Mouse (Mus musculus) heart, embryonic 14.5 days (tissue): ENCODE data around the gene Ndufs4. TPM values are rescaled to one million over a fixed set of nuclear protein-coding genes. Genes with fewer than 3 reads are reported as not detected.
A peak's percentile ranks its signal among the peaks of the same experiment; 100 is the strongest.
"Not testable (repeated sequence)": the region's sequence is repeated elsewhere in the genome, so short reads cannot be mapped to it uniquely, and the experiment has no call there.

Source experiments
- ATAC-seq: fragments of 200-750 bp; cut with Nextera tagmentation; 2 replicates; pipeline ENCODE4 v1.8.0; 2017; ENCODE audit warnings: low read depth, moderate TSS enrichment; ENCODE audit not compliant: insufficient number of reproducible peaks, insufficient read depth, low FRiP score
- H3K27ac ChIP-seq, 2 experiments: fragments of 200-500 bp in 1 of 2; fragments of 300-500 bp in 1 of 2; sonication (generic) in 1 of 2; replicated peaks in 1 of 2; 2 replicates each; pipeline ENCODE4 v1.5.1; 2012 to 2014; ENCODE audit warnings: low read depth in 2 of 2, low read length in 2 of 2, control low read depth in 1 of 2, mild to moderate bottlenecking in 1 of 2, mixed read lengths in 1 of 2; ENCODE audit not compliant: control insufficient read depth in 1 of 2, insufficient read depth in 1 of 2
- H3K27me3 ChIP-seq: fragments of 300-500 bp; sonication (generic); 2 replicates; pipeline ENCODE4 v1.6.1; 2014; ENCODE audit warnings: mild to moderate bottlenecking, low read length, control low read depth; ENCODE audit not compliant: control insufficient read depth, insufficient read depth
- H3K36me3 ChIP-seq: fragments of 300-500 bp; sonication (generic); 2 replicates; pipeline ENCODE4 v1.6.1; 2014; ENCODE audit warnings: mild to moderate bottlenecking, control low read depth, low read length, mixed read lengths; ENCODE audit not compliant: control insufficient read depth, insufficient read depth
- H3K4me1 ChIP-seq, 2 experiments: fragments of 200-500 bp in 1 of 2; fragments of 300-500 bp in 1 of 2; sonication (generic) in 1 of 2; 2 replicates each; pipeline ENCODE4 v1.6.1; 2012 to 2014; ENCODE audit warnings: low read length in 2 of 2, control low read depth in 1 of 2, mixed read lengths in 1 of 2; ENCODE audit not compliant: control insufficient read depth in 2 of 2, insufficient read depth in 2 of 2
- H3K4me2 ChIP-seq: fragments of 300-500 bp; sonication (generic); 2 replicates; pipeline ENCODE4 v1.6.1; 2014; ENCODE audit warnings: mild to moderate bottlenecking, low read length
- H3K4me3 ChIP-seq, 2 experiments: fragments of 200-500 bp in 1 of 2; fragments of 300-500 bp in 1 of 2; sonication (generic) in 1 of 2; 2 replicates each; pipeline ENCODE4 v1.5.1; 2012 to 2014; ENCODE audit warnings: low read length in 2 of 2, mild to moderate bottlenecking in 2 of 2, control low read depth in 1 of 2, low read depth in 1 of 2, moderate library complexity in 1 of 2; ENCODE audit not compliant: control insufficient read depth in 1 of 2, insufficient read depth in 1 of 2
- H3K9ac ChIP-seq: fragments of 300-500 bp; sonication (generic); 2 replicates; pipeline ENCODE4 v1.6.1; 2014; ENCODE audit warnings: mild to moderate bottlenecking, low read length
- H3K9me3 ChIP-seq: fragments of 300-500 bp; sonication (generic); 2 replicates; pipeline ENCODE4 v1.6.1; 2016; ENCODE audit warnings: low read length, control low read depth; ENCODE audit not compliant: control insufficient read depth
- WGBS: fragments of 180-500 bp; shearing (Covaris S2); extraction: QIAGEN DNeasy Blood & Tissue Kit; methylation state at CpG from one replicate; pipeline ENCODE4 v1.1.7; 2014; 5-methylcytosine and 5-hydroxymethylcytosine counted together
- polyA plus RNA-seq: library from polyadenylated mRNA; unstranded; fragments of >200 nt; fragmentation: Nextera tagmentation; extraction: Ambion mirVana; gene quantifications from 2 replicates; pipeline ENCODE4 v1.2.1, GENCODE M21; 2014

The Ndufs4 gene
- polyA plus RNA-seq, 1 experiment from 2014 or later = 507 TPM

DNA sequence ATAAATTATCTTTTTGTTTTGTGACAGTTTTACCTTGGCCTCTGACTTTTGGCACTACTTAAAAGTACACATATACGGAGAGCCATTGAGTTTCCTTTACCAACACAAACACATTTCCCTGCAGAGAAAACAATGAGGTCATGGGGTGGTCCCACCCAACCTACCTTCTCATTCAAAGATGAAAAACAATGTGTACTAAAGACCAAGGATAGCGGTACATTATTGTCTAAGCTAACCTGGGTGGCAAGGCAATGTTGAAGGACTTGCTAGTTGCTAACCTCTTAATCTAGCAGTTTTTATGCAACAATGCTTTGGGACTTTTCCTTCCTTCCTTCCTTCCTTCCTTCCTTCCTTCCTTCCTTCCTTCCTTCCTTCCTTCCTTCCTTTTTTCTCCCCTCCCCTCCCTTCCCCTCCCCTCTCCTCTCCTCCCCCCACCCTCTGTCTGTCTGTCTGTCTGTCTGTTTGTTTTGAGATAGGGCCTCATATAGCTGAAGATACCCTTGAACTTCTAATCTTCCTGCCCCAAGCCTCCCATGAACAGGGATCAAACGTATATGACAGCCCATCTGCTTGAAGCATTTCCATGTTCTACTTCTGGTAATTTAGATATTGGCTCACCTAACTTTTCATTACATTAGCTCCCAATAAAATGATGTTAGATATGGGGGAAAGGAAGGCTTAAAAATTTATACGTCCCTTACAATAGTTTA, 84.4 kb downstream of the Ndufs4 start:
- H3K9me3 ChIP-seq = no peaks in the 10 kb centered on the region
- no peak overlapping the region for H3K4me2 ChIP-seq
- 82% methylated on average over 4 of the region's 4 CpGs for WGBS
- H3K36me3 ChIP-seq = peaks cover 12% of the 10 kb centered on the region; the same call in 1 of the 2 replicates
- H3K4me1 ChIP-seq = no peaks in the 10 kb centered on the region
- no peaks in the 10 kb centered on the region for H3K27me3 ChIP-seq
- H3K4me3 ChIP-seq = no peak overlapping the region
- ATAC-seq = no peak
- H3K9ac ChIP-seq = no peak overlapping the region
- no peak overlapping the region for H3K27ac ChIP-seq

DNA sequence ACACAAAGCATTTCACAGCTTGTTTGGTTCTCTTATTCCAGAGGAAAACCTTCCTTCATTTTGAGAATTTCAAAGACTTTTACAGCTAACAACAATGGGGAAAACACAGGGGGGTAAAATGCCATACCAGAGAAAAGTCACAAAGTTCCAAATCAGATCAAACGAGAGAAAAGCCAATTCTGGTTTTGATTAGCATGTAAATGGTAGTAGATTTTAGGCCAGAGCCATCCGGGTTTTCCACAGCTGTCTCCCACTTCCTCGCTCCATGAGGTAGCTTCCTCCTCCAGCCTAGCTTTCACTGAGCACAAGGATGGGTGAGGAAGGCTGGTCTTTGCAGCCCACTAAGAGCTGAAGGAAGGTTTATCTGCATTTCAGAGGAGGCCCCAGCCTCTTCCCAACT, 90.3 kb downstream of the Ndufs4 start:
- ATAC-seq = no peak
- no peaks in the 10 kb centered on the region for H3K4me1 ChIP-seq
- H3K27me3 ChIP-seq = no peaks in the 10 kb centered on the region
- H3K4me3 ChIP-seq = no peak overlapping the region
- no peak overlapping the region for H3K27ac ChIP-seq
- H3K36me3 ChIP-seq = peaks cover 6% of the 10 kb centered on the region
- 56% methylated on average over 3 of the region's 3 CpGs for WGBS
- no peak overlapping the region for H3K4me2 ChIP-seq
- no peak overlapping the region for H3K9ac ChIP-seq
- H3K9me3 ChIP-seq = no peaks in the 10 kb centered on the region

- WGBS = 65% methylated on average over 4 of the region's 4 CpGs
- peaks cover 4% of the 10 kb centered on the region for H3K36me3 ChIP-seq
- no peak overlapping the region for H3K4me2 ChIP-seq
- no peak overlapping the region for H3K9ac ChIP-seq
- H3K4me1 ChIP-seq = no peaks in the 10 kb centered on the region
- H3K27ac ChIP-seq = no peak overlapping the region
- no peaks in the 10 kb centered on the region for H3K27me3 ChIP-seq
- ATAC-seq = no peak
- H3K4me3 ChIP-seq = no peak overlapping the region
- H3K9me3 ChIP-seq = no peaks in the 10 kb centered on the region
Measured at GRCm38 (mm10) chr13:114296556-114296955, 91.5 kb downstream of the Ndufs4 start.

GRCm38 (mm10) chr13:114289411-114289810, 98.6 kb downstream of the Ndufs4 start:
- Histone ChIP-seq H3K27ac (no peak overlapping the region), H3K27me3 (no peaks in the 10 kb centered on the region), H3K4me1 (peaks cover 0 to 11% of the 10 kb centered on the region in 2 experiments; a peak in 2 of 4 replicates), H3K9ac (no peak overlapping the region), H3K4me2 (no peak overlapping the region), H3K36me3 (peaks cover 24% of the 10 kb centered on the region), H3K9me3 (no peaks in the 10 kb centered on the region), H3K4me3 (no peak overlapping the region)
- 64% methylated on average over 1 of the region's 1 CpGs for WGBS
- no peak for ATAC-seq

GRCm38 (mm10) chr13:114288511-114288910, 99.5 kb downstream of the Ndufs4 start:
- WGBS = 32% methylated on average over 3 of the region's 3 CpGs
- Histone ChIP-seq H3K4me3 (no peak overlapping the region), H3K27ac (peak overlapping the region; percentile 33 to 73; a peak in 3 of 4 replicates), H3K27me3 (no peaks in the 10 kb centered on the region), H3K4me2 (0 out of 2 replicates have a peak overlapping the region, but pooled peaks have one; percentile 1), H3K36me3 (peaks cover 30% of the 10 kb centered on the region), H3K9me3 (no peaks in the 10 kb centered on the region), H3K4me1 (peaks cover 0 to 11% of the 10 kb centered on the region in 2 experiments; a peak in 2 of 4 replicates), H3K9ac (no peak overlapping the region)
- no peak for ATAC-seq

DNA sequence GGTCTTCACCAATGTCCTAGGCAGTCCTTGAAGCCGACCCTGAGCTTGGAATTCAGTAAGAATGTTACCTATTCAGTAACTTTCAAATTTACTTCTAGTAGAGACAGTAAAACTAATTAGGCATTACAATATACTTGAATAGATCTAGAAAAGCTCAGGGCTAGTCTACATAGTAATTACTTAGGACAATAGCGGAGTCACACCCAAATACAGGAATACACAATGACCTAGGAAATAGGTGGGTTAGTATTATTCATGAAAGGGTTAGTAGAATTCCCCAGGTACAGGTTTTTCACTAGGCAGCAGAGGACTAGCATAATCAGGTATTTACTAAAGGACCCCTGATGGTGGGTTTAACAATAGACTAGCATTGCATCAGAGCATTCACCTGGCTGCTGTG, 109.4 kb downstream of the Ndufs4 start:
- not testable (repeated sequence) for H3K4me3 ChIP-seq, H3K36me3 ChIP-seq, H3K27me3 ChIP-seq, H3K4me1 ChIP-seq, ATAC-seq, H3K27ac ChIP-seq, H3K4me2 ChIP-seq, H3K9me3 ChIP-seq, H3K9ac ChIP-seq
- 92% methylated on average over 2 of the region's 2 CpGs for WGBS

GRCm38 (mm10) chr13:114277277-114277676, 110.8 kb downstream of the Ndufs4 start:
- H3K4me3 ChIP-seq = no peak overlapping the region
- H3K27me3 ChIP-seq = no peaks in the 10 kb centered on the region
- no peak overlapping the region for H3K4me2 ChIP-seq
- H3K27ac ChIP-seq = no peak overlapping the region
- H3K9me3 ChIP-seq = no peaks in the 10 kb centered on the region
- H3K36me3 ChIP-seq = no peaks in the 10 kb centered on the region
- whole genome bisulfite sequencing = 93% methylated on average over 5 of the region's 5 CpGs
- no peak overlapping the region for H3K9ac ChIP-seq
- ATAC-seq = no peak
- H3K4me1 ChIP-seq = no peaks in the 10 kb centered on the region
